Mouse (Mus musculus): ENCODE measurements at regions not wholly inside any gene's neighbourhood (a gene's known extent, or its start where the extent isn't known, plus 50 kb on each side); places are given as distances from the start of the nearest gene placed in this dataset.

DNA sequence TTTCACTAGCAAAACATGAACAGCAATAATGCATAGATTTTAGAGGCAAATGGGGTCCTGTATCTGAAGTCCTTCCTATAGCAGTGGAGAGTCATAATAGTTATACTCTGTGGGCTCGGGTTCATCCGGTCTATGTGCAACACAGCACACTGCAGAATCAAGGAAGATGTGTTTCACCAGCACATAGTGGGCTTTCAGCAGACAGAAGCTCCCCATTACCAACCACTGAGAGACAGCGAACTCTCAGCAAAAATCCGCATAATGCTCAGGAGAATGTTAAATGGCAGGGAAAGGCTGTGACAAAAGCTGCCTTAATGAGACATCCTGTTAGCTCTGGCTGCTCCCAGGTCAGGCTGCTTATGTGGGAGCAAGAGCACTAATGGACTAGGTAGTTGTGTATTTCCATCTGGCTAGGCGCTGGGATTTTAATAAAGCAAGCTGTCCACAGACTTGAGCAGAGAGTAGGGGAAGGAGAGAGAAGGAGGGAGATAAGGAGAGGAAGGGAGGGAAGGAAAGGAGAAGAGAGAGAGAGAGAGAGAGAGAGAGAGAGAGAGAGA lies 286.7 kb upstream of the Cdh11 start:
- Histone ChIP-seq H3K4me1 (ENCODE audit: control insufficient read depth, insufficient read depth, low read length) (no peaks in the 10 kb centered on the region), H3K27ac (ENCODE audit: insufficient read depth, low read length) (no peak overlapping the region), H3K27me3 (ENCODE audit: control insufficient read depth, insufficient read depth, low read length) (no peaks in the 10 kb centered on the region), H3K4me3 (replicated peaks; ENCODE audit: insufficient read depth, low read depth, low read length) (no peak overlapping the region)
- DNase-seq = no peak
- WGBS = 66% methylated on average over 5 of the region's 5 CpGs
- TF ChIP-seq CTCF (IDR thresholded peaks at IDR 0.05; ENCODE audit: borderline replicate concordance, insufficient read depth, low read depth, low read length) = no peak

GRCm38 (mm10) chr8:103072646-103073045 lies 287.2 kb upstream of the Cdh11 start:
- TF ChIP-seq CTCF (IDR thresholded peaks at IDR 0.05; ENCODE audit: borderline replicate concordance, insufficient read depth, low read depth, low read length) (no peak), POLR2A (IDR thresholded peaks at IDR 0.05; ENCODE audit: borderline replicate concordance, insufficient read depth, low read length) (no peak)
- 41% methylated on average over 1 of the region's 1 CpGs for WGBS
- no peak overlapping the region for H3K4me3 ChIP-seq (replicated peaks; ENCODE audit: insufficient read depth, low read depth, low read length)
- H3K27ac ChIP-seq (ENCODE audit: insufficient read depth, low read length) = no peak overlapping the region
- H3K27me3 ChIP-seq (ENCODE audit: control insufficient read depth, insufficient read depth, low read length) = no peaks in the 10 kb centered on the region
- no peak for DNase-seq
- H3K4me1 ChIP-seq (ENCODE audit: control insufficient read depth, insufficient read depth, low read length) = no peaks in the 10 kb centered on the region

DNA sequence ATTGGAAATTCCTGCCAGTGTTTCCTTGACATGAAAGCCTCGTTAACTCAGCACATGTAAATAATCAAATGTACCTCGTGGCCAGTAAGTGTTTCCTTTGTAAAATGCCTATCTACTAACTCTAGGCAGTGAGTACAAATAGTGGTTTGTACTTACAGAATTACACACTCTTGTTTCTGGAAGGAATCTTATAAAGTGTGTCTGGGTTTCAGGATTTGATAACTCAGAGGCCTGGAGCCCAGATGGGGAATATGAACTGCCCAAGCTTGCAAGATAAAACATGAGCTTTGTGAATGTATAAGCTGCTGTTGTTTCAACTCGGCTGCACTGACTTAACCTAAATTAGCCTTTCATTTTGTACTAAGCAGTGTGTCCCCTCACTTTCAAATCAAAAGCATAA lies 293.1 kb upstream of the Cdh11 start:
- no peaks in the 10 kb centered on the region for H3K4me1 ChIP-seq (ENCODE audit: control insufficient read depth, insufficient read depth, low read length)
- DNase-seq = no peak
- 60% methylated on average over 3 of the region's 3 CpGs for WGBS
- no peak overlapping the region for H3K4me3 ChIP-seq (replicated peaks; ENCODE audit: insufficient read depth, low read depth, low read length)
- H3K27ac ChIP-seq (ENCODE audit: insufficient read depth, low read length) = no peak overlapping the region
- TF ChIP-seq POLR2A (IDR thresholded peaks at IDR 0.05; ENCODE audit: borderline replicate concordance, insufficient read depth, low read length) = no peak
- TF ChIP-seq CTCF (IDR thresholded peaks at IDR 0.05; ENCODE audit: borderline replicate concordance, insufficient read depth, low read depth, low read length) = no peak
- H3K27me3 ChIP-seq (ENCODE audit: control insufficient read depth, insufficient read depth, low read length) = no peaks in the 10 kb centered on the region

DNA sequence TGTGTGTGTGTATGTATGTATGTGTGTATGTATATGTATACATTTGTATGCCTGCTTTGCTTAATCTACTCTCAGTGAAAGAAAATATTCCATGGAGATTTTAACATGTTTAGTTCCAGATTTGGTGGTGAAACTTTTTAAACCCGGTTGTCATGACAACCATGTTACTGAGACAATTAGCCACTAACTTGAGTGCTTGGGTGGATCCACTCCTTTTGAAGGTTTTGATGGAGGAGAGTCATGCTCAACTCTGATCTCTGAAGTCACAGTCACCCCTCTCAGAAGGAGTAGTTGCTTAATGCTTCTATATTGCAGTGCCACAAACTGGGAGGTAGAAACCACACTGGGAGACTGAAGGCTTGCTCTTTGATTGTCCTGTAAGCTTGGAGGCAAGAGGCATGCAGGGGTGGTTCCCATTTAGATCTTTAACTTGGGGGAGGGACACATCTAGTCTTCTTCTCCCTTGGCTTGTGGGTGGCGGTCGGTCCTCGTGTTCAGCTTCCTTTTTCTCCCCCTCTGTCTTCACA lies 301.6 kb upstream of the Cdh11 start:
- Histone ChIP-seq H3K4me1 (ENCODE audit: control insufficient read depth, insufficient read depth, low read length) (no peaks in the 10 kb centered on the region), H3K27ac (ENCODE audit: insufficient read depth, low read length) (no peak overlapping the region), H3K27me3 (ENCODE audit: control insufficient read depth, insufficient read depth, low read length) (no peaks in the 10 kb centered on the region), H3K4me3 (replicated peaks; ENCODE audit: insufficient read depth, low read depth, low read length) (no peak overlapping the region)
- DNase-seq = no peak
- no peak for TF ChIP-seq CTCF (IDR thresholded peaks at IDR 0.05; ENCODE audit: borderline replicate concordance, insufficient read depth, low read depth, low read length)
- 59% methylated on average over 4 of the region's 4 CpGs for WGBS

- no peak overlapping the region for H3K27ac ChIP-seq (ENCODE audit: insufficient read depth, low read length)
- 77% methylated on average over 4 of the region's 4 CpGs for WGBS
Observed at GRCm38 (mm10) chr8:103096496-103097092, 311.2 kb upstream of the Cdh11 start.

GRCm38 (mm10) chr8:103125581-103125980 lies 340.1 kb upstream of the Cdh11 start:
- Histone ChIP-seq H3K27ac (ENCODE audit: insufficient read depth, low read length) (no peak overlapping the region), H3K4me3 (replicated peaks; ENCODE audit: insufficient read depth, low read depth, low read length) (no peak overlapping the region), H3K27me3 (ENCODE audit: control insufficient read depth, insufficient read depth, low read length) (no peaks in the 10 kb centered on the region), H3K4me1 (ENCODE audit: control insufficient read depth, insufficient read depth, low read length) (no peaks in the 10 kb centered on the region)
- 59% methylated on average over 7 of the region's 7 CpGs for WGBS
- no peak for DNase-seq
- TF ChIP-seq POLR2A (IDR thresholded peaks at IDR 0.05; ENCODE audit: borderline replicate concordance, insufficient read depth, low read length) = no peak
- TF ChIP-seq CTCF (IDR thresholded peaks at IDR 0.05; ENCODE audit: borderline replicate concordance, insufficient read depth, low read depth, low read length) = no peak

More at GRCm38 (mm10) chr8:103096496-103097092, 311.2 kb upstream of the Cdh11 start:
- Histone ChIP-seq H3K27me3 (ENCODE audit: control insufficient read depth, insufficient read depth, low read length) (no peaks in the 10 kb centered on the region), H3K4me1 (ENCODE audit: control insufficient read depth, insufficient read depth, low read length) (no peaks in the 10 kb centered on the region), H3K4me3 (replicated peaks; ENCODE audit: insufficient read depth, low read depth, low read length) (no peak overlapping the region)
- no peak for DNase-seq
- TF ChIP-seq CTCF (IDR thresholded peaks at IDR 0.05; ENCODE audit: borderline replicate concordance, insufficient read depth, low read depth, low read length) = no peak
- TF ChIP-seq POLR2A (IDR thresholded peaks at IDR 0.05; ENCODE audit: borderline replicate concordance, insufficient read depth, low read length) = no peak

DNA sequence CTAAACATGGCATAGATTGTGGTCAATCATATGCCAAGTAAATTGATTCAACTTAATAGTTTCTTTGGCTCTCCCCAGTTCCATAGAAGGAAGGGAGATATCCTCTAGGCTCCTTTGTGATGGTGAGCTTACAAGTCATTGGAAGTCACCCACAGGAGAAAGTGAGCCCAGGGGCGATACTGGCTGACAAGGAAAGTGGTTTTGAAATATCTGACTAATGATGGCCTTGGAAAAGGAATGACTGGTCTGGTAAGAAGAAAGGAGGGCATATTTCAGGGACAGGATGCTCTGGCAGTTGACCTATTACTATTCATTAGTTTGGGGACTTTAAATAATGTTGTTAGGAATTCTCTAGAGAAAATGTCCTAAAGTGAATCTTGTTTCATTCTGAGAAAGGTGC lies 352.7 kb upstream of the Cdh11 start:
- WGBS = 75% methylated on average over 1 of the region's 1 CpGs
- no peak for DNase-seq
- no peaks in the 10 kb centered on the region for H3K4me1 ChIP-seq (ENCODE audit: control insufficient read depth, insufficient read depth, low read length)
- H3K27ac ChIP-seq (ENCODE audit: insufficient read depth, low read length) = no peak overlapping the region
- TF ChIP-seq CTCF (IDR thresholded peaks at IDR 0.05; ENCODE audit: borderline replicate concordance, insufficient read depth, low read depth, low read length) (no peak), POLR2A (IDR thresholded peaks at IDR 0.05; ENCODE audit: borderline replicate concordance, insufficient read depth, low read length) (no peak)
- H3K27me3 ChIP-seq (ENCODE audit: control insufficient read depth, insufficient read depth, low read length) = no peaks in the 10 kb centered on the region
- no peak overlapping the region for H3K4me3 ChIP-seq (replicated peaks; ENCODE audit: insufficient read depth, low read depth, low read length)

DNA sequence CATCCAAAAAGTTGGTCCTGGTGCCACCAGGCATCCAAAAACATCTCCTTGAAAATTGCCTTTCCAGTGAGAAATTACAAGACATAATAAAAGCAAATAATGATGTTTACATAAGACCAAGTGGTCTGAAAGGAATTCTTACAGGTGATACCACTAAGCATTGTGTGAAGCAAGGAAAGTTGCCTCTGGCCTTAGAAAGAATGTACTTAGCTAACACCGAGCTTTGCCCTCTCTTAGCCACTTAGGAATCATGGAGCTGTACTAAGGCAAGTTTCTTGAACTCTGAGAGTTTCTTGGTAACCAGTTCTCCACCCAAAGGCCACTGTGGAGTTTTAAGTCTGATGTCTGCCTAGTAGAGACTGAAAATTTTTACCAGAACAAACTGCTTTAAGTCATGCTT lies 359.4 kb upstream of the Cdh11 start:
- DNase-seq = no peak
- 67% methylated on average over 1 of the region's 1 CpGs for WGBS
- TF ChIP-seq POLR2A (IDR thresholded peaks at IDR 0.05; ENCODE audit: borderline replicate concordance, insufficient read depth, low read length) (no peak), CTCF (IDR thresholded peaks at IDR 0.05; ENCODE audit: borderline replicate concordance, insufficient read depth, low read depth, low read length) (no peak)
- no peak overlapping the region for H3K27ac ChIP-seq (ENCODE audit: insufficient read depth, low read length)
- H3K4me3 ChIP-seq (replicated peaks; ENCODE audit: insufficient read depth, low read depth, low read length) = no peak overlapping the region
- H3K27me3 ChIP-seq (ENCODE audit: control insufficient read depth, insufficient read depth, low read length) = no peaks in the 10 kb centered on the region
- H3K4me1 ChIP-seq (ENCODE audit: control insufficient read depth, insufficient read depth, low read length) = no peaks in the 10 kb centered on the region
